In the genomic region with DNA sequence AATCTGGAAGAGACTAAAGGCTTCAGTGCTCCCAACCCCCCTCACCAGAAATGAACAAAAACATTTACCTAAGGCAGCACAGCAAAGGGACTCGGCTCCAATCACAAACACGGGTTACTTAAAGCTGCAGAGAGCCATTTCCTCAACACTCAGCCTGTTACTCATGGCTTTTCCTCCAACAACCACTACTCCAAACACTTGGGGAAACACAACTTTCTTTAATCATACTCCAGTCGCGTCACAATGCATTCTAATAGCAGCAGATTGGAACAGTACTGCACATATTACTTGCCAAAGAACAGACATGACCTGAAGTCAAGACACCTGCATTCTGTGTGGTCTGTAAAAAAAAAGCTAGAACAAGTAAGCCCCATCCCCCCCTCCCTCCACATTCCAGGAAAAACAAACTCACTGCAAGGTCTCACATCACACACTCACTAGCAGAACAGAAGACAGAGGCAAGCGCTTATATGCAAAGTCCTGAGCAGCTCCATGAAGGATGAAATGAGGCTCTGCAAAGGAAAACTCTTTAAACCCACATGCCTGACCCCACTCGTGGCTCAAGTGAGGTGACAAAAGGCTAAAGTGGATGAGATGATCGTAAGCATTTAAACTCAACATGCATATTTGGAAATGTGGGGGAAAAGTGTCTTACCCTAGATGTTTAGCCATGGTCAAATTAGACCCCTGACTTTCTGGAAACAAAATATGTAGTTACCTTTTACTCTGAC, we compare ENCODE assay signal across 8 mouse cellular contexts. TPM values are rescaled to one million over a fixed set of nuclear protein-coding genes. Genes with fewer than 3 reads are reported as not detected.
DNase-seq lines count a peak whose midpoint lies in the region; ATAC-seq lines count a peak whose summit lies in the region.

No protein-coding gene starts in this region.

- peaks cover 51% of the 10 kb centered on the region for H3K4me1 ChIP-seq in erythroblast, embryonic 14.5 days (ENCODE audit: control insufficient read depth)
- H3K4me1 ChIP-seq in embryonic facial prominence, embryonic 11.5 days (ENCODE audit: control insufficient read depth, insufficient read depth, low read length): peaks cover 7% of the 10 kb centered on the region
- H3K4me1 ChIP-seq in intestine, embryonic 15.5 days (replicated peaks): peaks cover 21% of the 10 kb centered on the region

- H3K27ac ChIP-seq in embryonic facial prominence, embryonic 11.5 days (replicated peaks; ENCODE audit: low read depth, low read length): peak overlapping the region; percentile 16; the same call in 1 of the 2 replicates
- 0 out of 2 replicates have a peak overlapping the region, but pooled peaks have one; percentile 9 for H3K27ac ChIP-seq in intestine, embryonic 15.5 days

- peak overlapping the region; percentile 86 for H3K4me2 ChIP-seq in embryonic facial prominence, embryonic 11.5 days (ENCODE audit: low read depth, low read length)
- H3K4me2 ChIP-seq in intestine, embryonic 15.5 days (replicated peaks): peak overlapping the region; percentile 81

- H3K36me3 ChIP-seq in erythroblast, embryonic 14.5 days (ENCODE audit: control insufficient read depth): peaks cover 78% of the 10 kb centered on the region
- peaks cover 25% of the 10 kb centered on the region for H3K36me3 ChIP-seq in embryonic facial prominence, embryonic 11.5 days (replicated peaks; ENCODE audit: control insufficient read depth, insufficient read depth, low read depth, low read length)
- H3K36me3 ChIP-seq in intestine, embryonic 15.5 days: peaks cover 20% of the 10 kb centered on the region

- 30% methylated on average over 7 of the region's 7 CpGs for WGBS in embryonic facial prominence, embryonic 11.5 days
- 7% methylated on average over 7 of the region's 7 CpGs for WGBS in intestine, embryonic 15.5 days

- H3K4me3 ChIP-seq in erythroblast, embryonic 14.5 days (replicated peaks): peak overlapping the region; percentile 70
- peak overlapping the region; percentile 96 for H3K4me3 ChIP-seq in embryonic facial prominence, embryonic 11.5 days (ENCODE audit: low read depth, low read length)
- peak overlapping the region; percentile 64 for H3K4me3 ChIP-seq in intestine, embryonic 15.5 days (replicated peaks)

- no peaks in the 10 kb centered on the region for H3K9me3 ChIP-seq in erythroblast, embryonic 14.5 days (ENCODE audit: control insufficient read depth, low read length)
- no peaks in the 10 kb centered on the region for H3K9me3 ChIP-seq in embryonic facial prominence, embryonic 11.5 days (replicated peaks; ENCODE audit: control insufficient read depth, low read length)
- H3K9me3 ChIP-seq in intestine, embryonic 15.5 days: no peaks in the 10 kb centered on the region

- no peak for ATAC-seq in erythroblast, adult 5-6 weeks (replicated peaks; ENCODE audit: low FRiP score, poor library complexity, severe bottlenecking)
- ATAC-seq in embryonic facial prominence, embryonic 11.5 days (replicated peaks; ENCODE audit: insufficient number of reproducible peaks, low FRiP score, low TSS enrichment, low read depth): no peak
- no peak for ATAC-seq in intestine, embryonic 15.5 days

- H3K9ac ChIP-seq in embryonic facial prominence, embryonic 11.5 days (replicated peaks; ENCODE audit: low read length): peak overlapping the region; percentile 53
- peak overlapping the region; percentile 55 for H3K9ac ChIP-seq in intestine, embryonic 15.5 days

- DNase-seq in A20 (ENCODE audit: low read depth, low spot score): peak; percentile 48
- DNase-seq in embryonic facial prominence, embryonic 11.5 days (ENCODE audit: low spot score): no peak
- peak; percentile 67 for DNase-seq in naive thymus-derived CD4-positive, alpha-beta T cell, adult 2 months (ENCODE audit: low read depth)
- DNase-seq in thymus, postnatal 25 days: no peak
- DNase-seq in cerebellum, postnatal 4 days (ENCODE audit: low spot score in 2 of 2): no peak

- no peaks in the 10 kb centered on the region for H3K27me3 ChIP-seq in erythroblast, embryonic 14.5 days (ENCODE audit: control insufficient read depth)
- H3K27me3 ChIP-seq in embryonic facial prominence, embryonic 11.5 days (ENCODE audit: control insufficient read depth, insufficient read depth, low read length): no peaks in the 10 kb centered on the region
- H3K27me3 ChIP-seq in intestine, embryonic 15.5 days (replicated peaks): no peaks in the 10 kb centered on the region

RNA-seq across cellular contexts. Expression of gene Scyl1, which starts 26.3 kb away (rescaled TPM):
- polyA plus RNA-seq in erythroblast, embryonic 14.5 days (2012): 8.2 TPM in 2 replicates
- total RNA-seq in erythroblast, adult 5-6 weeks (2015; ENCODE audit: low replicate concordance): 8.2 and 12.9 TPM in 2 replicates
- 9.1 and 11.9 TPM in 2 replicates for total RNA-seq in erythroblast, adult 5-6 weeks (2017; ENCODE audit: low replicate concordance)
- 53.9 and 55.0 TPM in 2 replicates for polyA plus RNA-seq in embryonic facial prominence, embryonic 11.5 days (2014; fragmentation: Nextera tagmentation; extraction: Ambion mirVana)
- polyA plus RNA-seq in intestine, embryonic 15.5 days (2015; fragmentation: Nextera tagmentation; extraction: Ambion mirVana): 60.6 and 60.9 TPM in 2 replicates

RNA-seq across cellular contexts. Expression of gene Ltbp3, which starts 56.8 kb away (rescaled TPM):
- polyA plus RNA-seq in erythroblast, embryonic 14.5 days (2012): 0.06 and 0.09 TPM in 2 replicates
- 0.63 TPM in 1 of 2 replicates, not detected in the other for total RNA-seq in erythroblast, adult 5-6 weeks (2015; ENCODE audit: low replicate concordance)
- 0.68 TPM in 1 of 2 replicates, not detected in the other for total RNA-seq in erythroblast, adult 5-6 weeks (2017; ENCODE audit: low replicate concordance)
- 5.9 and 9.5 TPM in 2 replicates for polyA plus RNA-seq in embryonic facial prominence, embryonic 11.5 days (2014; fragmentation: Nextera tagmentation; extraction: Ambion mirVana)
- polyA plus RNA-seq in intestine, embryonic 15.5 days (2015; fragmentation: Nextera tagmentation; extraction: Ambion mirVana): 20.7 and 21.7 TPM in 2 replicates

Comparison
In these comparisons a context has a peak if more than half of its experiments do, and no peak if none do; other contexts are left out.
1. DNase-seq: peak in A20 (single experiment) and naive thymus-derived CD4-positive, alpha-beta T cell, adult 2 months (single experiment); none in embryonic facial prominence, embryonic 11.5 days (single experiment), thymus, postnatal 25 days (single experiment) and cerebellum, postnatal 4 days (0 of 2).
2. Peak in every context shown above with its lines, with median percentiles within 50 percentile points of each other: H3K4me3 ChIP-seq.